Mouse (Mus musculus) CH12.LX (cell line): ENCODE measurements around the gene Mief2. TPM values are rescaled to one million over a fixed set of nuclear protein-coding genes. Genes with fewer than 3 reads are reported as not detected.

Experiments used
- DNase-seq: peaks from one replicate; pipeline ENCODE4 v3.0.0-alpha.2; 2013; ENCODE audit errors: extremely low read depth
- H3K27ac ChIP-seq: 2 replicates; pipeline ENCODE4 v1.5.1; 2012; ENCODE audit warnings: low read depth, mild to moderate bottlenecking, control low read depth, moderate library complexity; ENCODE audit not compliant: insufficient read depth
- H3K27me3 ChIP-seq: replicated peaks from 2 replicates; pipeline ENCODE3; 2012; ENCODE audit warnings: inconsistent platforms
- H3K36me3 ChIP-seq, 2 experiments: replicated peaks in 1 of 2; 2 replicates each; pipeline versions ENCODE3 to v1.6.1; 2012; ENCODE audit warnings: inconsistent platforms in 1 of 2, low read length in 1 of 2, mild to moderate bottlenecking in 1 of 2, mixed read lengths in 1 of 2, moderate library complexity in 1 of 2; ENCODE audit not compliant: control insufficient read depth in 1 of 2, insufficient read depth in 1 of 2
- H3K4me1 ChIP-seq, 2 experiments: 2 replicates each; pipeline ENCODE4 v1.6.1; 2012; ENCODE audit warnings: inconsistent platforms in 1 of 2, moderate library complexity in 1 of 2; ENCODE audit not compliant: insufficient read depth in 2 of 2, control insufficient read depth in 1 of 2
- H3K4me2 ChIP-seq: 2 replicates; pipeline ENCODE4 v1.6.1; 2012; ENCODE audit warnings: low read depth, mild to moderate bottlenecking, control low read depth; ENCODE audit not compliant: poor library complexity, insufficient read depth, severe bottlenecking
- H3K4me3 ChIP-seq, 3 experiments: fragments of 150-350 bp in 1 of 3; sonication (generic) in 1 of 3; replicated peaks in 1 of 3; 2 replicates each; pipeline versions ENCODE3 to v1.5.1; 2011 to 2012; ENCODE audit warnings: low read depth in 2 of 3, low read length in 2 of 3, mild to moderate bottlenecking in 2 of 3, moderate library complexity in 2 of 3, control low read depth in 1 of 3, improper control_type of control experiment in 1 of 3, inconsistent platforms in 1 of 3, mixed read lengths in 1 of 3; ENCODE audit not compliant: poor library complexity in 1 of 3
- H3K79me2 ChIP-seq: replicated peaks from 2 replicates; pipeline ENCODE4 v1.6.1; 2012; ENCODE audit warnings: mild to moderate bottlenecking, moderate library complexity; ENCODE audit not compliant: control insufficient read depth, poor library complexity, insufficient read depth, severe bottlenecking; ENCODE audit errors: extremely low read depth
- H3K9ac ChIP-seq: 2 replicates; pipeline ENCODE4 v1.6.1; 2012; ENCODE audit warnings: low read depth, mild to moderate bottlenecking, control low read depth, moderate library complexity; ENCODE audit not compliant: insufficient read depth
- H3K9me3 ChIP-seq: replicated peaks from 2 replicates; pipeline ENCODE3; 2012; ENCODE audit warnings: low read length, inconsistent platforms, mixed read lengths
- BHLHE40 ChIP-seq: IDR thresholded peaks from 2 replicates; pipeline ENCODE4 v1.6.1; 2011; ENCODE audit warnings: mild to moderate bottlenecking, low read depth, low read length, improper control_type of control experiment
- CHD1 ChIP-seq: IDR thresholded peaks from 2 replicates; pipeline ENCODE4 v1.6.1; 2012; ENCODE audit warnings: low read depth, low read length, improper control_type of control experiment, inconsistent platforms
- CTCF ChIP-seq, 2 experiments: IDR thresholded peaks in 1 of 2; conservative IDR thresholded peaks in 1 of 2; 2 replicates each; pipeline ENCODE4 v1.5.1; 2011 to 2012; ENCODE audit warnings: low read depth in 2 of 2, low read length in 2 of 2, improper control_type of control experiment in 1 of 2, inconsistent platforms in 1 of 2, mild to moderate bottlenecking in 1 of 2, moderate library complexity in 1 of 2
- ELF1 ChIP-seq: IDR thresholded peaks from 2 replicates; pipeline ENCODE4 v1.6.1; 2014; ENCODE audit warnings: low read depth, mild to moderate bottlenecking, inconsistent platforms, low read length, improper control_type of control experiment
- ETS1 ChIP-seq: conservative IDR thresholded peaks from 2 replicates; pipeline ENCODE4 v1.6.1; 2012; ENCODE audit warnings: low read depth, mild to moderate bottlenecking, inconsistent platforms, low read length, improper control_type of control experiment, moderate library complexity
- GABPA ChIP-seq: IDR thresholded peaks from 2 replicates; pipeline ENCODE4 v1.6.1; 2012; ENCODE audit warnings: low read depth, low read length, improper control_type of control experiment, inconsistent platforms; ENCODE audit not compliant: insufficient replicate concordance
- HCFC1 ChIP-seq: IDR thresholded peaks from 2 replicates; pipeline ENCODE4 v1.6.1; 2012; ENCODE audit warnings: low read depth, mild to moderate bottlenecking, inconsistent platforms, low read length, improper control_type of control experiment
- IRF4 ChIP-seq: IDR thresholded peaks from 2 replicates; pipeline ENCODE4 v1.6.1; 2014; ENCODE audit warnings: low read depth, mild to moderate bottlenecking, inconsistent platforms, low read length, improper control_type of control experiment
- JUN ChIP-seq: IDR thresholded peaks from 2 replicates; pipeline ENCODE4 v1.6.1; 2011; ENCODE audit warnings: low read depth, mild to moderate bottlenecking, low read length, improper control_type of control experiment, moderate library complexity; ENCODE audit not compliant: insufficient read depth
- JUND ChIP-seq: conservative IDR thresholded peaks from 2 replicates; pipeline ENCODE4 v1.6.1; 2011; ENCODE audit warnings: low read depth, low read length, improper control_type of control experiment
- MEF2A ChIP-seq: IDR thresholded peaks from 2 replicates; pipeline ENCODE4 v1.6.1; 2014; ENCODE audit warnings: low read depth, mild to moderate bottlenecking, inconsistent platforms, low read length, improper control_type of control experiment, borderline replicate concordance
- MYC ChIP-seq: IDR thresholded peaks from 2 replicates; pipeline ENCODE4 v1.6.1; 2011; ENCODE audit warnings: low read depth, mild to moderate bottlenecking, improper control_type of control experiment, low read length
- NRF1 ChIP-seq: IDR thresholded peaks from 2 replicates; pipeline ENCODE4 v1.6.1; 2014; ENCODE audit warnings: low read depth, mild to moderate bottlenecking, inconsistent platforms, low read length, improper control_type of control experiment, moderate library complexity
- PAX5 ChIP-seq: IDR thresholded peaks from 2 replicates; pipeline ENCODE4 v1.6.1; 2012; ENCODE audit warnings: low read length, inconsistent platforms, mixed read lengths
- POLR2A ChIP-seq: IDR thresholded peaks from 2 replicates; pipeline ENCODE4 v1.6.1; 2011; ENCODE audit warnings: low read depth, mild to moderate bottlenecking, improper control_type of control experiment, low read length
- RCOR1 ChIP-seq: conservative IDR thresholded peaks from 2 replicates; pipeline ENCODE4 v1.6.1; 2012; ENCODE audit warnings: low read depth, mild to moderate bottlenecking, inconsistent platforms, low read length, improper control_type of control experiment
- SMC3 ChIP-seq: IDR thresholded peaks from 2 replicates; pipeline ENCODE4 v1.6.1; 2011; ENCODE audit warnings: low read depth, low read length, improper control_type of control experiment
- TCF12 ChIP-seq: IDR thresholded peaks from 2 replicates; pipeline ENCODE4 v1.6.1; 2014; ENCODE audit warnings: low read depth, mild to moderate bottlenecking, inconsistent platforms, low read length, improper control_type of control experiment
- UBTF ChIP-seq: IDR thresholded peaks from 2 replicates; pipeline ENCODE4 v1.6.1; 2012; ENCODE audit warnings: low read depth, mild to moderate bottlenecking, inconsistent platforms, low read length, improper control_type of control experiment, moderate library complexity
- USF1 ChIP-seq: IDR thresholded peaks from 2 replicates; pipeline ENCODE4 v1.6.1; 2014; ENCODE audit warnings: low read depth, mild to moderate bottlenecking, inconsistent platforms, low read length, improper control_type of control experiment
- ZKSCAN1 ChIP-seq: IDR thresholded peaks from 2 replicates; pipeline ENCODE4 v1.6.1; 2012; ENCODE audit warnings: low read depth, inconsistent platforms, low read length, improper control_type of control experiment, borderline replicate concordance
- ZMIZ1 ChIP-seq: IDR thresholded peaks from 2 replicates; pipeline ENCODE4 v1.6.1; 2012; ENCODE audit warnings: low read depth, mild to moderate bottlenecking, inconsistent platforms, low read length, improper control_type of control experiment
- ZNF384 ChIP-seq: IDR thresholded peaks from 2 replicates; pipeline ENCODE4 v1.6.1; 2012; ENCODE audit warnings: low read depth, low read length, improper control_type of control experiment, inconsistent platforms
- dilution Hi-C: fragments of 300-500 bp; cut with MboI; formaldehyde crosslinking; loops from 2 replicates; pipeline ENCODE4 v1.14.3; 2020; ENCODE audit warnings: low sequenced_read_pairs; ENCODE audit not compliant: extremely low pct_unique_long_range_greater_than_20kb, extremely low pct_ligation_motif_present
- in situ Hi-C: fragments of 300-500 bp; cut with MboI; formaldehyde crosslinking; loops from 3 replicates; pipeline ENCODE4 v1.14.3; 2019; ENCODE audit warnings: low sequenced_read_pairs, low pct_ligation_motif_present, low pct_unique_long_range_greater_than_20kb, mixed read lengths
- polyA plus RNA-seq: library from polyadenylated mRNA; unstranded; fragments of >175 nt; gene quantifications from 2 replicates; pipeline ENCODE4 v1.2.1, GENCODE M21; 2012; ENCODE audit warnings: low read depth; ENCODE audit not compliant: insufficient read length
- total RNA-seq, 2 experiments: library from RNA; depleted of rRNA; stranded (reverse); fragments of 300-350 nt in 1 of 2; fragments of >200 nt in 1 of 2; gene quantifications; 2 replicates each; pipeline ENCODE4 v1.2.3; 2012 to 2014

Gene Mief2
- total and polyA plus RNA-seq, 3 experiments: 6.8 to 12.7 (median 10.9) TPM

DNA sequence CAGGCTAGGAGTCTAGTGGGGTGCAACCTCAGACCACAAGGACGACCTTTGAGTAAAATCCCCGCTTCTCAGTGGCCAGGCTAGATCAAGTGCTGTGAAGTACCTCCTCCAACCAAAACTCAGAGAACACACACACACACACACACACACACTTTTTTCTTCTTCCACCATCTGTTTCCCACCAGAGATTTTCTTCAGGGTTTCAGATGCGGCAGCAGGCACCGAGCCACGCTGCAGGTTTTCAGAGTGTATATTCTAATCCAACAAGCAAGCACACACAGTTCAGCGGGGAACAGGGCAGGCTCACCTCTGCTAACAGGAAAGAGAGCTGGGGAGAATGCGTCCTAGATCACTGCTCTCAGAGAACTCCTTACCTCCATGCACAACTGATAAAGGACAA lies 27.4 kb downstream of the Mief2 start:
- no peak for TF ChIP-seq CTCF (conservative IDR thresholded peaks at IDR 0.05 in 1 of 2, IDR thresholded peaks at IDR 0.05 in 1 of 2; ENCODE audit: low read depth in 2 of 2, low read length in 2 of 2)
- TF ChIP-seq JUN: no peak
- no peak for TF ChIP-seq ZMIZ1
- TF ChIP-seq PAX5: no peak
- TF ChIP-seq RCOR1: no peak
- no peak for TF ChIP-seq MYC
- no peak for TF ChIP-seq ZKSCAN1
- TF ChIP-seq USF1: no peak
- no peak for TF ChIP-seq BHLHE40
- TF ChIP-seq UBTF: no peak
- no peak for TF ChIP-seq ZNF384
- TF ChIP-seq IRF4: no peak
- TF ChIP-seq TCF12: no peak
- no peak for TF ChIP-seq ELF1
- no peak for TF ChIP-seq CHD1
- TF ChIP-seq JUND: no peak
- no peak for TF ChIP-seq POLR2A
- TF ChIP-seq HCFC1: no peak
- no peak for TF ChIP-seq NRF1
- in situ Hi-C loops (no loop called here), dilution Hi-C loops (no loop called here)
- H3K4me2 ChIP-seq: no peak overlapping the region
- no peaks in the 10 kb centered on the region for H3K79me2 ChIP-seq
- no peak overlapping the region for H3K4me3 ChIP-seq
- no peaks in the 10 kb centered on the region for H3K27me3 ChIP-seq
- H3K4me1 ChIP-seq: no peaks in the 10 kb centered on the region
- peaks cover 80 to 90% of the 10 kb centered on the region in 2 experiments for H3K36me3 ChIP-seq
- H3K9ac ChIP-seq: no peak overlapping the region
- H3K27ac ChIP-seq: no peak overlapping the region
- no peak for DNase-seq
- peaks cover 14% of the 10 kb centered on the region for H3K9me3 ChIP-seq

DNA sequence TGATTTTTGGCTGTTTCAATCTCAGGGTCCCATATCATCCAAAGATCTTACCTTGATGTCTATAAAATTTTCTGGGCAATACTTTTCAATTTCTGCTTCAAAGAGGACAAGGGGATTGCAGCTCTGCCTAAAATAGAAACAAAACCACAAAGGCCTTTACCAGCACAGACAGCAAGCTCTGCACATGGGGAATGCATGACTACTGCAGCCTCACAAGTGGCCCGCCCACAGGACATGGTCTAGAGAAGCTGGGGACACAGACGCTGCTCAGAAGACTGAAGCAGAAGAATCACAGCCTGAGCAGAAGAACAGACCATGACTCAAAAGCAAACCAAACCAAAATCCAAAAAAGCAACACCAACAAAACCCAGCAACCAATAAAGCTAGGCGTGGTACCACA lies 33.5 kb downstream of the Mief2 start:
- no peak overlapping the region for H3K27ac ChIP-seq
- DNase-seq: peak; percentile 60
- no peak overlapping the region for H3K4me3 ChIP-seq
- dilution Hi-C loops (no loop called here), in situ Hi-C loops (no loop called here)
- H3K27me3 ChIP-seq: no peaks in the 10 kb centered on the region
- no peak overlapping the region for H3K9ac ChIP-seq
- peaks cover 58 to 88% of the 10 kb centered on the region in 2 experiments for H3K36me3 ChIP-seq
- H3K79me2 ChIP-seq: peaks cover 27% of the 10 kb centered on the region
- peak; percentile 41; the same call in 1 of the 2 replicates for TF ChIP-seq ETS1
- no peak for TF ChIP-seq GABPA
- TF ChIP-seq SMC3: no peak
- TF ChIP-seq ZKSCAN1: no peak
- TF ChIP-seq BHLHE40: peak; percentile 90
- no peak for TF ChIP-seq NRF1
- TF ChIP-seq MEF2A: peak; percentile 88
- TF ChIP-seq, all 38 proteins: peak for 3
- Histone ChIP-seq H3K4me1 (peaks cover 4 to 6% of the 10 kb centered on the region in 2 experiments; a peak in 2 of 4 replicates), H3K4me2 (no peak overlapping the region), H3K9me3 (peaks cover 18% of the 10 kb centered on the region)
